Mouse (Mus musculus) spleen, adult 12 weeks (tissue): ENCODE results near the gene Rsad1.

ENCODE experiments used
- DNase-seq: peaks from one replicate; pipeline ENCODE4 v3.0.0; 2022; ENCODE audit warnings: low spot score

Rsad1 gene

DNA sequence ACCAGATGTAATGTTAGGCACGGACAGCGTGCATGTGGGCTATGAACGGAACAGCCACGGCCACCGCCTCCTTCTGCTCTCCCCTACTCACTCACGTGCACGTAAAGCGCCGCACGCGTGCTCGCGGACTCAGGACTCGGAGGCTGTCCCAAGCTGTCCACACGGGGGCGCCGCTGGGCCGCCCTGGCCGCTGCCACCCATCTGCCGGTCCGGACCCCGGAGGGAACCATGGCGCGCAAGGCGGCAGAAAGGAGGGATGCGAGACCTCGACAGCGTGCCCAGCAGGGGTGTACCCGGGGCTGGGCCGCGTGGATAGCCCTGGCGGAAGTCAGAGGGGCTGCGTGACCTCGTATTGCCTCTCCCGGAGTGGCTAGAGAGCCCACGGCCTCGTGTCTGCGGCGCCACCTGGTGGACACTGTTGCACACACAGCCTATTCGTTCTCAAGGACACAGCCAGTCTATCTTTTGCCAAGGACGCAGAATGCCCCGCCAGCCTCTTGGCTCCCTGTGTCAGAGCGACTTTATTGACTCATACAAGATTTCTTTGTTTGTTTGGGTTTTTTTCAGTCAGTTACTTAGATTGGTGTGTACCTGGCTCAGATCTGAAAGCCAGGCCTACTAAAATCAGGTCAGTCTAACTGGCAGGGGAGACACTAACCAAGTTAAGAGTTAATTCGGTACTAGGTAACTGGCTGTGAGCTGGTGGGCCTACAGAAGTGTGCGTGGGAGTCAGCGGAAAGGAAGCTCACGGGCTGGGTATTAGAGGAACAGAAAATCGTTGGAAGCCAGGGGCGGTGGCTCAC, at the start of gene Rsad1:
TSS of gene Rsad1 (minus strand) at position 368 of the 803 bp plus-strand sequence.
- DNase-seq, result peak; percentile 94

DNA sequence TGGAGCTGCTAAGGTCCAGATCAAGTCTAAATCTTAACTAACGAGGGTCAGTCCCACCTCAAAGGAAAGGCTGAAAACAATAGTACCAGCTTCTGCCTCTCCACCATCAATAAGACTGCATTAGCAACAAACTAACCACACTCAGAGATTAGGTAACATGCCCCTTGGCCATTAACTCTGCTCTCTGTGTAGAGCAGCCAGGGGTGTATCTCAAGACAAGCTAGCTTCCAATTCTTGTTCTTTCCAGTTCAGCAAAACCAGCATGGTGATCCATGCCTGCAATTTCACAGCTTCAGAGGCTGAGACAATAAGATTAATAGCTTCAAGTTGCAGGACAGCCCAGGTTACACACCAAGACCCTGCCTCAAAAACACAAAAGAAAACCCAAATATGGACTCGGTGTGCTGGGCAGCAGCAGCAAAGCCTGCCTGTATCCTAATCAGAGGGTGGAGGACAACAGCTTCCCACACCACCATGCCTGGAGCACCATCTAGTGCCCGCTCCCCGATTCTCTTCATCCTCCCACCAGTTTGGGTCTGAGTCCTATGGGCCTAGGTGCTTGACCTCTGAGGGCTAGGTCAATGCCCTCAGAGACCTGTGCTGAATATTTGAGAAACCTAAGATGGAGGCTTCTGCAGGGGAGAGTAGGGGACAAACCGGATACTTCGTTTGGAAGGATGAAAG, 49.5 kb upstream of the Rsad1 start:
- DNase-seq, result no peak

DNA sequence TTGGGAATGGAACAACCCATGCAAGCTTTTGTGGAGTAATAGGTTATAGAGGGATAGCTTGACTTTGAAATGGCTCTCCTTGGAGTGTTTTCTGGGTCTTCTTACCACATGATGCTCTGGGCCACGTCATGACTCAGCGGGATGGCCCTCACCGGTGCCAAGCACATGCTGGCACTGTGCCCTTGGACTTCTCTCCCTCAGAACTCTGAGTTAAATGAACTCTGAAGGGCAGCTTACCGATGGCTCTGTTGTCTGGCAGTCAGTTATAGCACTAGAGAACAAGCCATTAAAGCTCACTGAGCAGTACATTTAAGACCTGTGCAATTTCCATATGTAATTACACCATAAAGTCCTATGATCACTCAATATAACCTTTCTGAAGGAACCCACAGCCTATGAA, 48.3 kb upstream of the Rsad1 start:
- no peak for DNase-seq

DNA sequence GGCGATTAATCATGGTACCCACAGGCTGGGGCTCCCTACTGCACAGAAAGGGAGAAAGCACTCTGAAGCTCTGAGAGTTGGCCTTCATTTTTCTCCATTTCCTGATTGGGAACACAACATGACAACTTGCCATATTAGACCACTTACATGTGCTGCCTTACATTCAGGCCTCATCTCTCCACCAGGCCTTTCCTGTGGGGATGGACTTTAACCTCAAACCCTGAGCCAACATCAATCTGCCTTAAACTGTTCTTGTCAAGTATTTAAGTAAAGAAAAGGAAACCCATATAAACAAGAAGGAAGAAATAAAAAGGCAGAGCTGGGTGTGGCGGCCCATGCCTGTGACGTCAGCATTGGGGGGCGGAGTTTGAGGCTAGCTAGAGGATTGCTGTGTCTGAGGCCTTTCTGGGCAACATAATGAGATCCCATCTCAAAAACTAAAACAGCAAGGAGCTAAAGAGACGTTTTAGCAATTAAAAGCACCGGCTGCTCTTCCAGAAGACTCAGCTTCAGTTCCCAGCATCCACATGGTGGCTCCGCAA, 47.3 kb upstream of the Rsad1 start:
- peak; percentile 29 for DNase-seq

DNA sequence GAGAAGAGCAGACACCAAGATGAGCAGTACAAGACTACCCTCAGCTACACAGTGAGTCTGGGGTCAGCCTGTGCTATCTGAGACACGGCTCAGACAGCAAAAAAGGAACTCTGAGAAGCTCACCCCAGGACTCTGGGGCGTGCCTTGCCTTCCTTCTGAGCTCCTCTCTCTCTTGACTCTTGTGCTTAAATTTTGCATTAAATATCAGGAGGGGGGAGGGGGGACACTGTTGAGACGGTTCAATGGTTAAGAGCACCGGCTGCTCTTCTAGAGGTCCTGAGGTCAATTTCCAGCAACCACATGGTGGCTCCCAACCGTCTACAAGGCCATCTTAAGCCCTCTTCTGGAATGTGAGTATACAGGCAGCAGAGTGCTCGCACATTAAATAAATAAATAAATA, 38.5 kb upstream of the Rsad1 start:
- no peak for DNase-seq

DNA sequence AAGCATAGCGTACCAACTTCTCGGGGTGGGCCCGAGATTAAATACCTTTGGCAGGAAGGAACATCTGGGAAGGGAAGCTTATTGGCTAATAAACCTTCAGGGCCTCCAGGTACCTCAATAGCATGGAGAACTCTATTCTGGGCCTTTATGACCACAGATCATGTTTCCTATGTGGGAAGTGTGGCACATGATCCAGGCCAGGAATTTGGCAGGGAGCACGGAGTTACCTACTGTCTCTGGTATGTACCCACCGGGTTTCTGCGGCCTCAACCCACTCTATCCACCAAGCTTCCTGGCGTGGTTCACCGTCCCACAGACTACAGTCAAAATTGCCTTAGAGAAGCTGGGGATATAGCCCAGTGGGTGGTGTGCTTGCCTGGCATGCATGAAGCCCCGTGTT, 36.0 kb upstream of the Rsad1 start:
- no peak for DNase-seq

DNA sequence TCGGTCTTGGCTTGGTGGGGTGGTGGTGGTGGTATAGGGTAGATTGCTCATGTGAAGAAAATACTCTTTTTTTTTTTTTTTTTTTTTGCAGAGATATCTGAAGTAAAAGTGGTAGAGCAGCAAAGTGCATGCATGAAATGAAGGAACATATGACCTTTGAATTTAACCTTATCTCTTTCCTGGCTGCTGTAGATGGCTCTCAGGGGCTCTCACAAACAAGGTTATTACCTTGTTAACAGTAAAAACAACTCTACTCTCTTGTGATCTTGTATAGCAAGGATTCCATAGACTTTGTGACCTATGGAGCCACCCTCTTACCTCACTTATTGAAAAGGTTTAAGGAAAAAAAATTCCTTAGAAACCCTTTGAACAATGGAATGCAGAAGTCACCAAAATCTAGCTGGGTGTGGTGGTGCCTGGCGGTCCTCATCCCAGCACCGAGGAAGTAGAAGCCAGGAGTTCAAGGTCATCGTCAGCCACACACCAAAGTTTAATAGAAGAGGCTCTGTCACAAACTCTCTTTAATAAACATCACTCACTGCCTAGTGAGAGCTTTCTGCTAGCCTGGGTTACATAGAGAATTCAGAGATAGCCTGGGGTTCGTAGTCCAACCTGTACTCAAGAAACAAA, 31.2 kb upstream of the Rsad1 start:
- DNase-seq, result no peak

DNA sequence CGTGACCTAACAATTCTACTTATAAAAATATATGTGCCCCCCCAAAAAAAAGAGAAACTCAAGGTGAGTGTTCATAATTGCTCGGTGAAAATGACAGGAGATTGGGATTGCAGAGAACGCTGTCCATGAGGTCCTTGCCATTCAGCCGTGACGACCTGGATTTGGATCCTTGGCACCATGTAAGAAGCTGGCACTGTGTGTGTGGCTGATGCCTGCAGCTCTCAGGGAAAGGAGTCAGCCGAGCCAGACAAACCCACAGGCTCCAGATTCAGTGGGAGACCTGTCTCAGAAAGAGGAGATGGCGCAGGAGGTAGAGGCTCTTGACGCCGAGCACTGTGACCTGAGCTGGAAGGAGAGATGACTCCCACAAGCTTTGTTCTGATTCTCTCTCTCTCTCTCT, 27.3 kb upstream of the Rsad1 start:
- DNase-seq, result no peak

DNA sequence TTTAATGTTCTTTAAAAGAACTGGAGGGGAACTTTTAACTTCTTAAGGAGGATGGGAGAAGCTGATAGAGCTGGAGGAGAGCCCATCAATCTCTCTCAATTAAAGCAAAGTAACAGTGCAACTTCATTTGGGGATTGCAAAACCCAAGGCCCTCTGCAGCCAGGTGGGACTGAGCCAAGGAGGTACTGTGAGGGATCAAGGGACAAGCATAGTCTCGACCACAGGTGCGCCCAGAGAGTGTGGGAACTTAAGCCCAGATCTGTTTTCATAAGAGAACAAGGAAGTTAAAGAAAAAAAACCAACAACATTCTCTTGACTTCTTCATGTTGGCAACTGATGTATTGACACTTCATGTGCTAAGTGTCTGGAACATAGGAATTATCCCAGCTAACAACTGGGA, 26.0 kb upstream of the Rsad1 start:
- DNase-seq, result no peak

DNA sequence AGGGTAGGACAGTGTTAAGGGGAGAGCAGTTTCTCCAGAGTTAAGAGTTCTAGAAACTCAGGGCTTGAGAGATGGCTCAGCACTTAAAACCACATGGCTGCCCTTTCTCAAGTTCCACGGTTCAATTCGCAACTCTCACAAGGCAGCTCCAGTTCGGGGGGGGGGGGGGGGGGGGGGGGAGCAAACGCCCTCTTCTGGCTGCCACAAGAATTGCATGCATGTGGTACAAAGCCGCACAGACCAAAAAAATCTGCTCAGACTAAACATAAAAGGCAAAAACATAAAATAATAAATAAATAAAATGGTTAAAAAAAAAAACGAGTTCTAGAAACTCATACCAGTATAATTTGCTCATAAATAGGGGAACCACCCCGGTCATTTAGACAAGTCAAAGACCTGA, 25.5 kb upstream of the Rsad1 start:
- no peak for DNase-seq

DNA sequence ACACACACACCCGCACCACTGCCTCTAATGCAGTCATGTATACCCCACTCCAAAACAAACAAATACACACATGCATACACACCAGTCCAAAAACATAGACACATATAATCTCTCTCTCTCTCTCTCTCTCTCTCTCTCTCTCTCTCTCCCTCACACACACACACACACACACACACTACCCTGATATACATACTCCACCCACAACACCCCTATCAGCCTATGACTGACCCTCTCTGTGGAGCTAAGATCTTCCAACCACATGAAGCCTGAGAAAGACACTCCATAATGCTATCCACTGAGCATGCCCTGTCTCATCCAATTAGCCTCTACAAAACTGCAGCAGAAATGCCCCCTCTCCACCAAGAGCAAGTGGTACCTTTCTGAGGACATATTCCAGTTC, 22.8 kb upstream of the Rsad1 start:
- no peak for DNase-seq

DNA sequence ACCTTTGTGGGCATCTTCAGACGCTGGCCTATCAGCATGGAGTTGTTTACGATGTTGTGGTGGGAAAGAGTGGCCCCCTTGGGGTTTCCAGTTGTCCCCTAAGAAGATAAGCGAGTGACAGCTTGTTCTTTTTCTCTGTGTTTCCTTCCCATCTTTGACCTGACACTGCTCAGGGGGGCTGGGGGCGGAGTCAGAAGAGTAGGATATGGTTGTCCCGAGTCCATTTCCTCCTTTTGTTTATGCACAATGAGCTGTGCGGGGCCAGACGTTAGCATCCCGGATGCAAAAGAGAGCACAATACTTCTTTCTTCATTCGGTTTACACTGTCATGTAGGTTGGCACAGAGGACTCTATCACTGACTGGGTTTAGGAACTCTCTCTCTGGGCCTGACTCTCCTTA, 21.6 kb upstream of the Rsad1 start:
- no peak for DNase-seq

DNA sequence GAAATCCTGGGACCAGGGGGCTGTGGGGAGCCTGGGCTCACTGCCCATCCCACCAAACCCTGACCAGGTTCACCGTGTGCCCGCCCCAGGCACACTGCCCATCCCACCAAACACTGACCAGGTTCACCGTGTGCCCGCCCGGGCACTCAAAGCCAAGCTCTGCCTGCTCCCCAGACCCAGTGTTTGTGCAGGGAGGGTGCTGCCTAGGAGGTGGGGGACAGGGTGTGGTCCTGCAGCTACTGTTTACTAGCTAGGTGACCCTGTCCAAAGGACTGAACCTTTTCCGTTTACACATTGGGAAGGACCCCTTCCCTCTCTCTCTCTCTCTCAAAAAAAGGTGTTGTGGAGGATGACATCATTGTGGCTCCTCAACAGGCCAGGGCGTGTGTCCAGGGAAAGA, 18.3 kb upstream of the Rsad1 start:
- no peak for DNase-seq

DNA sequence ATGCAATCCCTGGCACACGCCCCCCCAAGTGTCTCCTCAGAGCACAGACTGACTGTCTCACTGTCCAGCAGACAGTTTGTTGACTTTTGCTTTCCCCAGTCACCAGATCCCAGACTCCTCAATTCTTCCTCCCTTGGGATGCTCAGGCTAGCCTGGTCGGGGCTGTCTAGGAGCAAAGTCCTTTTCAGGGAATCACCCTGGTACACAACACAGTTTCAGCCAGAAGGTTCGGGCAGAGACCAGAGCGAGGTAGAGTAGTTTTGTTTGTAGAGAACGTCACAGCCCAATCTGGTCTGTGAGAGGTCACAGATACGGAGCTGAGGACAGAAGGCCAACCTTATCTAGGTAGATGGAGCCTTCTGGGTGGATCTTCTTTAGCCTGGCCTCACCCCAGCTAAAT, 17.5 kb upstream of the Rsad1 start:
- DNase-seq, result no peak

DNA sequence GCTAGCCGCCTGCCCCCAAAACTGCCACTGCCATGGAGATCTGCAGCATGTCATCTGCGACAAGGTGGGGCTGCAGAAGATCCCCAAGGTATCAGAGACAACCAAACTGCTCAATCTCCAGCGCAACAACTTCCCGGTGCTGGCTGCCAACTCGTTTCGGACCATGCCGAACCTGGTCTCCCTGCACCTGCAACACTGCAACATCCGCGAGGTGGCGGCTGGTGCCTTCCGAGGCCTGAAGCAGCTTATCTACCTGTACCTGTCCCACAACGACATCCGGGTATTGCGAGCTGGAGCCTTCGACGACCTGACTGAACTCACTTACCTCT, 16.1 kb upstream of the Rsad1 start:
- DNase-seq, result no peak

DNA sequence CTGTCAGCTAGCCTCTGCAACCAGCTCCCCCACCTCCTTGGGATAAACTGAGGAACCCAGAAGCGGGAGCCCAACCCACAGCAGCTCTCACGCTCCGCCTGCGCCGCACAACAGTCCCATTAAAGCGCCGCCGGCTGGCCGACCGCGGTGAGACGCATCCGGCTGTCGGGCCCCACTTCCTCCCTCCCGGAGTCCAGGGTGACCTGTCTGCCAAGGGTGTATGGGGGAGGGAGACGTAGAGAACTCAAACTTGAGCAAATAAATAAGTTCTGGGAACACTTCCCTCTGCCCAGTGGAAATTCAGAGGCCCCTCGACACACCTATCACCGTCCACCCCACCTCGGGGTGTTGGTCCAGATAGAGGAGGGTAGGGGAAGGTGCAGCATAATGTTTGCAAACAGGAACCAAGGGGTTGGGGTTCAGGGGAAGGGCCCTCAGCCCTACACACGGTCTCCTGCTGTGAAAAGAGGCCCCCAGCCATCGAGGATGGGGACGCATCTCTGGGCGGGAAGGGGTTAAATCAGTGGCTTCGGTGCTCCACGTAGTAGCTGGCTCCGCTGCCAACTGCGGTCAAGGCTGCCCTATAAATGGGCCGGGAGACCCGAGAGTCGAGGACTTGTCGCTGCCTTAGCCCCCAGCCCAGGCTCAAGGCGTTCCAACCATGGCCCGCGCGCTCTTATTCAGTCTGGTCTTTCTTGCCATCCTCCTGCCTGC, 15.5 kb upstream of the Rsad1 start, which contains the start of gene Chad:
TSS of gene Chad (plus strand) at position 611 of the 714 bp plus-strand sequence.
- no peak for DNase-seq

DNA sequence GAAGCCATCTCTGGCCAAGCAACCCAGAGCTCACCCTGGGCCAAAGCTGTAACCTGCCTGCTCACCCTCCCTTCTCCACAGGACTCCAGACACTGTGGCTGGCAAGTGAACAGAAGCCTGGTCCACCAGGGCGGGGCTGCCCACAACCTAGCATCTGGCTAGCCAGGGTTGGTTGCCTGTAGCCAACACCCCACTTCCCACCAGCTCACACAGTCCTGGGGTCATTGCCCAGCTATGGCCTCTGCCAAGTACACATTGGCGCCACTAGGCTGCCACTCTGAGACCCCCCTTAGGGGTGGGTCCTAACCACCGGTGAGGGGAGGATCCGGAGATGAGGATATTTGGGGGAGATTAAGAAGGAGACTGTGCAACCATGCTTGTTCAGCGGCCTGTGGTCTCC, 14.8 kb upstream of the Rsad1 start:
- no peak for DNase-seq

DNA sequence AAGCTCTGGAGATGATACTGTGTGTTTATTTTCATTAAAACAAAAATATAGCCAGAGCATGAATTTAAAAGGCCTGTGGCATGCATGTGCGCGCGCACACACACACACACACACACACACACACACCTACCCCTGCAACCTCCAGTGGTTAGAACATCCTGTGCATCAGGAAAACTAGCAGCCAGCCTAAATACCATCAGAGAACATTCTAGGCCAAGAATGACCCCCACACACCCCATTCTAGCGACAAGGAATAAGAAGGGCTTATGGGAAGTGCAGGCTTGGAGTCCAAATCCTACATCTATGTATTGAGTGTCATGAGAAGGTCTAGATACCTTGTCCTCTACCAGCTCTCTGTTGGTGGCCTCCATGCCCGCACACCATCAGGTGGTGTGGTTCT, 14.3 kb upstream of the Rsad1 start:
- no peak for DNase-seq

DNA sequence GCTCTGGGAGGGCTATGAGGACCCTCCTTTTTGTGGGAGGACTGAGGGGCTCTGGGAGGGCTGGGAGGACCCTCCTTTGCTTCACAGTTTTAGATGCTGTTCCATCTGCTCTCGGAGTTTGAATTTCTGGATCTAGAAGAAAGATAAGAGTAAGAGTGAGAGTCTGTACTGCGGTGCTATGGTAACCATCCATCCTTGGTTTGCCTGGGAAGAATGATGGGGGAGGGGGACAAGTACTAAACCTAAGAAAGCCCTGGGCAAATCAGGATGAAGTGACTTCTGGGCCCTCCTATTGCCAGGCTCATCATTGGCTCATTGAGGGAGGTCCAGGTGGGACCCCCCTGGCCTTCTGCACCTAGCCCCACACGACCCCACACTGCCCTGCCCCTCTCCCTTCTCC, 9.2 kb upstream of the Rsad1 start:
- no peak for DNase-seq

DNA sequence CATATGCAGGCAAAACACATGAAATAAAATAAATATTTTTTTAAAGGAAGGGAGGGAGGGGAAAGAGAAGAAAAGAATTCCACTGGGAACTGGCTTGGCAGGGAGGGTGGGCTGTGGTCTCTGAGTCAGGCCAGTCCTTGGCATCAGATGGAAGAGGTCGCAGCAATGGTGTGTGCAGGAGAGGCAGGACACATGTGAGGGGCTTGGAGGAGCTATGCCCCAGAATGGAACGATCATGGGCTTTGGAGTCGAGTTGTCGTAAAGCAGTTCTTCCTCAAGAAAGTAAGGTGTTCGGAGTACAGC, 1.3 kb upstream of the Rsad1 start:
- DNase-seq, result no peak

DNA sequence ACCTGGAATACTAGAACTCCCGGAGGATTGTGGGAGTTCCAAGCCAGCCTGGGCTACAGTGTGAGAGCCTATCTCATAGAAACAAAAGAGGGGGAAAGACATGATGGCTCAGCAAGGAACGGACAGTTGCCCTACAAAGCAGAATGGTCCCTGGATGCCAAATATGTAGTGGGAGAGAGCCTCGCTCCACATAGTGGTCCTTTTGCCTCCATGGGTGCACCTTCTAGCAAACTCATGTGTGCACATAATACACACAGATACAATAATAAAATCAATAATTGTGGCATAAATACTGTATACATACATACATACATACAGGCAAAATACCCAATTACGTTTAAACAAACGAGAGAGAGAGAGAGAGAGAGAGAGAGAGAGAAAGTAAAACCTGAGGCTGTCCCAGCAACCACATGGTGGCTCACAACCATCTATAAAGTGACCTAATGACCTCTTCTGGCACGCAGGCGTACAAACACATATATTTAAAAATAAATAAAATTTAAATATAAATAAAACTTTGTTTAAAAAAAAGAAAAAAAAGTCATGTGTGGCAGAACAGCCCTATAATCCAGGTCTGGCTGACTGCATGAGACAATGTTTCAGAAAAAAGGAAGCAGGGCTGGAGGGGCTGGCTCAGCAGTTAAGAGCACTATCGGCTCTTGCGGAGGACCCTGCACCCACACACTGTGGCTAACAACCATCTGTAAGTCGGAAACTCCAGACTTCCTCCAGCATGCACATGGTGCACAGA, 811 bp upstream of the Rsad1 start:
- DNase-seq, result no peak
